Mouse (Mus musculus) cerebellum, postnatal 25 days (tissue): ENCODE data around the gene Olfr749.
A peak's percentile ranks its signal among the peaks of the same experiment; 100 is the strongest.
"Not testable (repeated sequence)": the region's sequence is repeated elsewhere in the genome, so short reads cannot be mapped to it uniquely, and the experiment has no call there.

Experiments
- DNase-seq, 2 experiments: peaks; one replicate each; pipeline ENCODE4 v3.0.0; 2021; ENCODE audit warnings: mixed read lengths in 2 of 2

The Olfr749 gene

GRCm38 (mm10) chr14:50744994-50745393 lies at the start of gene Olfr749:
TSS of gene Olfr749 (minus strand) at chr14:50745094.
- no peak for DNase-seq

- no peak for DNase-seq
Measured at GRCm38 (mm10) chr14:50788157-50788556, 43.3 kb upstream of the Olfr749 start.

GRCm38 (mm10) chr14:50785251-50785637 lies 40.4 kb upstream of the Olfr749 start, which contains the start of gene Ttc5:
TSS of gene Ttc5 (minus strand) at chr14:50785519.
- DNase-seq, result peak; percentile 91 to 94

DNA sequence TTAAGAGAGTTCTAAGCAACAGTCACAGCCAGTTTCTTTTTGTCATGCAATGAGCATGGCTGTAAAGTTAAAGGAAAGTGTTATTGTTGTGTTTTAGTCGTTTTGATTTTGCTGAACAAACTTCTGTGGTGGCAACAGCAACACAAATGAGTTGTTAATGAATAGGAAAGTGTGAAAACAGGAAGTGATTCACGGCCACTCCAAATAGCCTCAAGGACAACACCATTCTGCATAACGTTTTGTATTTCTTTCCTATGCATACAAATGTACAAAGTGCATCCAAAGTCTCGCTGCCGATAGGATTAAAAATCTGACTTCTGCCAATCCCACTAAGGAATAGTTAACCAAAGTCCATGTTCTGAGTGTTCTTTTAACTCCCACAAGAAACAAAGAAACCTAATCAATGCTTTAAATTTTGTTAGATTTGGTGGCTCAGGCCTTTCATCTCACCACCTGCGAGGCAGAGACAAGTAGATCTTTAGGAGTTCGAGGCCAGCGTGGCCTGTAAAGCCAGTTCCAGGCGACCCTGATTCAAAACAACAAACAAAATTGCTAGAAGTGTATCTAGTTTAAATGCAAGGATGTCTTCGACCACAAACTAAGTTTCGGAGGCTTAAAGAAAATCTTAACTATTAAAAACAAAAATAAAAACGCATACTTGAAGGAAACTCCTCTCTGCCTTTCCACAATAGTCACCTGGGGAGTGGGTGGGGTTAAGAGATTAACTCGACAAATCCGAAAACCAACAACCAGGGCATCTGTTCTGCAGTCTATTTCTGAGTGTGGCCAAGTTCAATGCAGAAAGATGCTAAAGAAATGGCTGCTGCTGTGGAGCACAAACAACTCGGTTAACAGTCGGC lies 39.7 kb upstream of the Olfr749 start:
- DNase-seq, result peak in 1 of 2 experiments; percentile 32

DNA sequence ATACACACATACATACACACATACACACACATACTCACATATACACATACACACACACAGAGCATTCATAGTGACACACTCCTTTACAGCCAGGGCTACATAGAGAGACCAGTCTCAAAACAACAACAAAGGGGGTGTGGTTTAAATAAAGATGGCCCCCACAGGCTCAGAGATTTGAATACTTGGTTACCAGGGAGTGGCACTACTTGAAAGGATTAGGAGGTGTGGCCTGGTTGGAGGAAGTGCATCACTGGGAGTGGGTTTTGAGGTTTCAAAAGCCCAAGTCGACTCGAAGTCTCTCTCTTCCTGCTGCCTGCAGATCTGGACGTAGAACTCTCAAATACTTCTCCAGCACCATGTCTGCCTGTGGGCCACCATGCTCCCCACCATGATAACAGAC lies 37.3 kb upstream of the Olfr749 start:
- DNase-seq, result no peak

DNA sequence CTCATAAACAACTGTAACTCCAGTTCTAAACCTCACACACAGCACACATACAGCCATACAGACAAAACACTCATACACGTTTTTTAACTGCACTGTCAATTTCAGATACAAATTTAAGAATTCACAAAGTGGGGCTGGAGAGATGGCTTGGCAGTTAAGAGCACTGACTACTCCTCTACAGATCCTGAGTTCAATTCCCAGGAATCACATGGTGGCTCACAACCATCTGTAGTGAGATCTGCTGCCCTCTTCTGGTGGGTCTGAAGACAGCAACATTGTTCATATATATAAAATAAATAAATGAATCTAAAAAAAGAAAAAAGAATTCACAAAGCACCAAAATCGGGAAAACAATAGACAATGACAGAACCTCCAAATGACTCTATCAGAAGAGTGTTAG lies 26.4 kb upstream of the Olfr749 start:
- DNase-seq, result no peak

- DNase-seq, result no peak
Measured at GRCm38 (mm10) chr14:50765736-50766135, 20.8 kb upstream of the Olfr749 start.

GRCm38 (mm10) chr14:50758416-50759085 lies 13.7 kb upstream of the Olfr749 start:
- DNase-seq, result no peak

DNA sequence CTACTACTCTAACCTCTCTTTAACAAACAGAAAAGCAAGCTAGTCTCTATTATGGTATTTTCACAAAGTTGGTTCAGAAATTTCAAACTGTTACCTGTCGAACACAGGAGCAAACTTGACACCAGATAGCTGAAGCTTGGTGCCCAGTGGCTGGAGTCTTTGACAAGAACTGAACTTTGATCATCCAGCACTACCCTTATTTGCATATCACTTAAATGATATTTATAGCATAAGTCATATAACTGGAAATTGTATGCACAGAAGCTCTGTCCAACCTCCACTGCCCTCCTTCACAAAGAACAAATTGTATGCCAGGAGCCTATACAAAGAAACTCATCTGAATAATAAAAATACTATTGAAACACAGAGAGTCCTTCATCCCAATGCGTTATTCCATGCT lies 3.3 kb downstream of the Olfr749 start:
- DNase-seq, result no peak

- no peak for DNase-seq
Measured at GRCm38 (mm10) chr14:50740334-50740733, 4.6 kb downstream of the Olfr749 start.

GRCm38 (mm10) chr14:50722371-50722770 lies 22.5 kb downstream of the Olfr749 start:
- DNase-seq, result not testable (repeated sequence)

DNA sequence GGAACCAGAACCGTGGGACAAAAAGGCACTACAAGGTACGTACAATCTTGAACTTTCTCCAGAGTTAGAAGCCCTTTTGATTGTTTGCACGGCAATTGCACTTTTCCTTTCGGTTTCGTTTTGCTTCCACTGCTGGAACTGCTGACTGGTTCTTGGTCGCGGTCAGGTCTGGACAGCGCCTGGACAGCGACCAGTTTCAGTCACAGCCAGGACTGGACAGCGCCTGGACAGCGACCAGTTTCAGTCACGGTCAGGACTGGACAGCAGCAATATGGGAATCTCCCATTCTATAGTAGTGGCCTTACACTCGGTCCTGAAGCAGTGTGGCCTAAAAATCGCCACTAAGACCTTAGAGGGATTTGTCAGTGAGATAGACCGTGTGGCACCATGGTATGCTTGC lies 25.0 kb downstream of the Olfr749 start:
- DNase-seq, result not testable (repeated sequence)

GRCm38 (mm10) chr14:50707073-50707472 lies 37.8 kb downstream of the Olfr749 start, which contains the start of gene Olfr748:
TSS of gene Olfr748 (plus strand) at chr14:50707373.
- no peak for DNase-seq

- no peak for DNase-seq
Measured at GRCm38 (mm10) chr14:50693106-50693505, 51.8 kb downstream of the Olfr749 start, which contains the start of gene Olfr747. TSS of gene Olfr747 (minus strand) at chr14:50693206.
